Mouse (Mus musculus): Measurements from ENCODE around the gene Ano10. TPM values are rescaled to one million over a fixed set of nuclear protein-coding genes. Genes with fewer than 3 reads are reported as not detected.

Ano10 gene
- total RNA-seq, 2 experiments from 2014 or later = 13.3 to 18.9 TPM

DNA sequence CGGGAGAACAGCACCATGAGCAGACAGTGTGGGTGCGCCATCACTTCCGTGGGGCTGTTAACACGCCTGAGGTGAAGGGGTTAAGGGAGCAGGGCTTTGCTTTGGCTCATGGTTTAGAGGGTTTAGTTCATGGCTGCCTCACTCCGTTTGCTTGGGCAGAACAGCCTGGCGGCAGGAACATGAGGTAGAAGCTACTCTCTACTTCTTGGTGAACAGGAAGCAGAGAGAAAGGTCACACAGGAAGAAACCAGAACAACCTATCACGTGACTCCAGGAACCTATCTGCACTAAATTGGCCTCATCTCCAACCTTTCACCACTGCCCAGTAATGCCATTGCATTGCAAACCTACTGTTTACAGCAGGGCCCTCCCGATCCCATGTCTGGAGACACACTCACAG, 48.3 kb downstream of the Ano10 start:
- no peak for ATAC-seq (replicated peaks; ENCODE audit: poor library complexity)

DNA sequence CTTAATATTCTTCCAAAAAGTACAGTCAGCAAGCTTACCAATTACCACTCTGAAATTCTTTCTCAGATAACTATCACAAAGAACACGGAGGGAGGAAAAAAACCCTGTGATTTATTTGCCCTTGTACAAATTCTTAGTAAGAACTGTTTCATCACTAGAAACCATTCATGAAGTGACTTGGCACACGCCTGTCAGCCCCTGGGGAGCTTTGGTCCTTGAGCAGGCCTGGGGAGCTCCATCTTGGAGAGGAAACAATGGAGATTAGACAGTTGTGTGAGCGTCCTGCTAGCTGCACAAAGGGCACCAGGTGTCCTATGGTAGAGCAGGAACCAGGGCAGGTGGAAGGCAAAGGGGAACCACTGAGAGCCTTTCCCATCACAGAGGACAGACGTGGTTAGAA, 48.8 kb downstream of the Ano10 start:
- no peak for ATAC-seq (replicated peaks; ENCODE audit: poor library complexity)

DNA sequence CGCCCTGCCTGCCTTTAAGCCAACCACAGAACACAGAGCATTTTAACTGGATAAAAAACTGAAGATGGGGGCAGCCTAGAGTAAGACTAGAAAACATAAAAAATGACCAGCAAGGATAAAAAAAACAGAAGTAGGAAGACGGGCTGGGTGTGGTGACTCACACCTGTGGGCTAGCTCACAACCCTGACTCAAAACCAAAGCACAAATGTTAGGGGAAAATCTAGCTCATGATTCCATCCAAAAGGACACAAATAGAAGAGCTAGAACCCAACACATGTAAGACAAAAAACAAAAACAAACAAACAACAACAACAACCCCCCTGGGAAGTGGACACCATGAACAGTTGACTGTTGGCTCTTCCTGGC, 49.4 kb downstream of the Ano10 start:
- ATAC-seq (replicated peaks; ENCODE audit: poor library complexity) = no peak

DNA sequence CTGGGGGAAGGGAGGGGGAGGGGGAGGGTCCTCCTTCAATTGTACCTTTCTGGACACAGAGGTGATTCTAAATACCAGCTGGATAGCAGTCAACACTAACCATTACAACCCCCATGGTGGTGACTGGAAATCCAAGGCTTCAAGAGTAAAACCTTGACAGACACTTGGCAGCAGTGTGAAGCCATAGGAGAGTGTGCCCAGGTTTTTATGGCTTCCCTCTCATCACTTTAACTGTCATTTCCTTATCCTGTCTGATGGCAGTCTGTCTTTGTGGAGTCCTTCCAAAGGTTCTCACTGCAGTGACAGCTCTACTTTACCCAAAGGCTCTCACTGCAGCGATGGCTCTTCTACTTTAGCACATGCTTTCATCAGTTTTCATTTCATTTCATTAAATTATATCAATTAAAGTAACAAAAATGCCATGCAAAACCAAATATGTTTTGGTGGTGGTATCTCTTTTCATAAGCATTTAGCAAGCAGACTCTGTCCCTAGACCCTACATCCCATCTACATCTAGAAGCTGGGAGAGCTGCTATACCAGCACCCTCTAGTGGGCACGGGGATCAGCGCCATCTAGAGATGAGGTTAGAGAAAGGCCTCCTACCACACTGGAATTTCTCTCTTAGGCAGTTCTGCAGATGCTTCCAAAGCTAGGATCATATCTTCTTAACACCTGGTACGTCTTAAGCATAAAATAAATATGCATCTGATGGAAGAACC, 50.0 kb downstream of the Ano10 start:
- peak; percentile 60 for ATAC-seq (replicated peaks; ENCODE audit: poor library complexity)

DNA sequence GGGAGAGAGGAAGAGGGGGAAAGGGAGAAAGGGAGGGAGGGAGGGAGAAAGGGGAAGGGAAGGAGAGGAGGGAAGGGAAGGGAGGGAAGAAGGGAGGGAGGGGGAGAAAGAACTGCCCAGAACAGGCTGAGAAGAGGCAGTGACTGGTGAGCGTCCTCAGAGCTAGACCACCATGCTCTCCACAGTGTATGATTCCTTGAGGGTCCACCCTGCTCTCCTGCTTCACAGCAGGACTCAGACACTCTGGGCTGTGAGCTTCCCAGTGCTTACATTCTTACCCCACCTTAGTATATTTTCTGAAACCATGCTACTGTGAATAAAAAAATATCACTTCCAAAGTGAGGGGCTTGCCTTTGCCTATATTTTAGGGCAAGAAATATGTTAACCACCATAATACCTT, 50.9 kb downstream of the Ano10 start:
- ATAC-seq (replicated peaks; ENCODE audit: poor library complexity) = no peak

DNA sequence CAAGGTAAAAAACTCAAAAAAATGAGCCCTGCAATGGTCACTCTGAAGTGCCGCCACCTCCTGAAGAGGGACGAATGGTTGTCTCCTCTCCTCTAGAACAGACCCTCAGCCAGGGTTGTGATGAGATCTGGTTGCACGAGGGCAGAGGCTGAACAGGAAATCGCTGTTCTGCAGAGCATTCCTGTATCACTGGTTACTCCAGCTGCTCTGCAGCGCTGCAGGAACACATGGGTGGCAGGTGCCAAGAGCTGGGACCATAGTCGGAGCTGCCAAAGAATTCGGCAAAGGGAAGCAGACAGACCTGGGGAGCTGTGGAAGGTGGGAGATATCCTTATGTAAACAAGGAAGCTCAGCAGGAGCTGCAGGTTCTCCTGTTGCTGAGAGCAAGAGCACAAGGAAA, 51.4 kb downstream of the Ano10 start:
- ATAC-seq (replicated peaks; ENCODE audit: poor library complexity) = no peak

DNA sequence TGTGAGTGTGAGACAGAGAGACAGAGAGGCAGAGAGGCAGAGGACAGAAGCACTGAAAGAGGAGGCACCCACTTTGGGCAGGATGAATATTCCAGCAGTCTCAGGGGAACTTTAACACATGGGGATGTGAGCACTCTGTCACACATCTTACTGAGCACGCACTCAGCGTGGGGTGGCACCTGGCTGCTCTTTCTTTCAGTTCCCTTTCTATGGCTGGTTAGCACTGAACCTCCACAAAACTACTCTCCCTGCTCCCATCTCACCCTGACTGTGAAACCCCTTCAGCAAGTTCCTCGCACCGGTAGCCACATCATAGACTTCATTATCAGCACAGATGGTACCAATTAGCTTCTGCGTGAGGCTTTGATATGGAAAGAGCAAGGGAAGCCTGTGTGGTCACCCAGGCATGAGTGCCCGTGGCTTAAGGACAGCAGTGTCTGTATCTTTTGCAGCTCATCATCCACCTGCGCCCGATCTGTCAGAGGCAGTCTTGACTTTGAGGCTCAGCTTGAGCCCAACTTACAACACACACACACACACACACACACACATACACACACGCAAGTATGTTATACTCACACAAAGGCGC, 52.3 kb downstream of the Ano10 start:
- ATAC-seq (replicated peaks; ENCODE audit: poor library complexity) = peak; percentile 59

DNA sequence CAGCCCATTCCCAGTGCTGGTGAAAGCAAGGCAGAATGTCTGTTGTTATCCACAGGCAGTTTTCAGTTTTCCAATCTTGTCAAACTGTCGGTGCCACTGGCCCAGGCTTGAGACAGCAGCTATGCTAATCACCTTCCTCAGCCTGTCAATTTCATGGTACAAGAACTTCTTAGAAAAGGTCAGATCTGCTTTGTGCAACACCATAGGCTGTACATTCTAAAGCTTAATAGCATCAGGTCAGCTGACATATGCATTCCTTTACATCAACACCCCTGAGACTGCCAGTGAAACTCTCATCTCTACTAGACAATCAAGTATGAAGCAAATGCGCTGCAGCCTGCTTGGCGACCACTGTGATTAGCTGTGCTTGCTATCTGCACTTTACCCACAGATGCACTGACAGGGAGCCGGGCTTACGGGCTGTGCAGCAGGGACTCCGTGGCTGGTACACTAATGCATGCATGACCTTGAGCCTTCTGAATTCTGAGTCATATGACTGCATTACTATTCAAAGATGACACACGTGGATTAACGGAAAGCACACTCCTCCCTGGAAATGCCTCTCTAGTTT, 53.5 kb downstream of the Ano10 start:
- no peak for ATAC-seq (replicated peaks; ENCODE audit: poor library complexity)

DNA sequence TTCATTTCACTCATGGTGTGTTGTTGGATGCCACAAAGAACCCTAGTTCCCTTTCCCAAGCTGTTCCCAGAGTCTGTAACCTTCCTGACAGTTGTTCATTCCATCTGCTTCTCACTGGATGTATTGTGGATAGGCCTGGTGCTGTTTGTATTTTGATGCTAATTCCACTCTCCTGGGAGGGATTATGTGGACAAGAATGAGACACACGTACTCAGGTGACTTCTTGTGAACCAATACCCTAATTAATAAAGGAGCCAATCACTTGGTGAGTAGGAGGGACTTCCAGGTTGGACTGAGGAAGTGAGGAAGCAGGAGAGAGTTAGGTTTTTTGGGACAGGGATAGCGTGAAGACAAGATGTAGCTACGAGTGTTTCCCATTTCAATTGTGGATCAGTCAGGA, 59.5 kb downstream of the Ano10 start:
- no peak for ATAC-seq (replicated peaks; ENCODE audit: poor library complexity)

DNA sequence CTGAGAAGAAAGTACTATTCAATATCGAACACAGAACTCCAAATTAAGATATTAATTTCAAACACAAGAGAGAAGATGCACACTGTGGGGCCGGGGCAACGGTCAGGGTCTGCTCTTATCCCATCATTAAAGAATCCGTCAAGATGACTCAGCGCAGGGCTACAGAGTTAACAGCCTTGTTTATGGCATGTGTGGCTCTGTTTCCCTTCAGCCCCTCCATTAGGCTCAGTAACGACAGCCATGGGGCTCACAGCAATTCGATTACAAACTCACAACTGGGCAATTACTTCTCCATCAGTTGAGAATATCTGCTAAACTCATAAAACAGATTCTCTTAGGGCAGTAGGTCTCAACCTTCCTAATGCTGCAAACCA, 60.3 kb downstream of the Ano10 start:
- no peak for ATAC-seq (replicated peaks; ENCODE audit: poor library complexity)

DNA sequence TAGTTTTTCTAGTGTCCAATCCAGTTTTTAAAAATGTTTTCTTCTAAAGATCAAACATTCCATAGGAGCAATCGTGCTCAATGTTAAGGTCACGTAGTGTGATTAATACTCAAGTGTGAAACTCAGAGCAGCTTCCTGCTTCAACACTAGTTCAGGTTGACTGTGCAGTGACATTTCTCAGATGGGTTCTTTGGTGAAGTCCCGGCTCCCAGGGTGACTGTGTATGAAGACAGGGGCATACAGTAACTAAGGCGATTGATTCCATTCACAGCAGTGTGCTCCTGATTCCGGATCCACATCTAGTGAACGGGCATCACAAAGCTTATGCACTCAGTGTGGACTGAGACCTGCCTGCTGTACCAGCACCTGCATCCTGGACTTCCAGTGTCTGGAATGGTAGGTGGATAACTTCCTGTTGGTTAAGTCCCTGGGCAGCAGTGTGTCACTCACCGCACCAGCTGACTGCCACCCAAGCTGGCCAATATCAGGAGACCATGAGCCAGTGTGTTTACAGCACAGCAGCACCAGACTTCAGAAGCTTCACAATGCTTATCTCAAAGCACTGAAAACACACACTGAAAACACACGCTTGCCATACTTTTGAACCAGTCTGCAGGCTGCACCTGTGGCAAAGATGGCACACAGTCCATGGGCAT, 60.8 kb downstream of the Ano10 start:
- peak; percentile 37 for ATAC-seq (replicated peaks; ENCODE audit: poor library complexity)

DNA sequence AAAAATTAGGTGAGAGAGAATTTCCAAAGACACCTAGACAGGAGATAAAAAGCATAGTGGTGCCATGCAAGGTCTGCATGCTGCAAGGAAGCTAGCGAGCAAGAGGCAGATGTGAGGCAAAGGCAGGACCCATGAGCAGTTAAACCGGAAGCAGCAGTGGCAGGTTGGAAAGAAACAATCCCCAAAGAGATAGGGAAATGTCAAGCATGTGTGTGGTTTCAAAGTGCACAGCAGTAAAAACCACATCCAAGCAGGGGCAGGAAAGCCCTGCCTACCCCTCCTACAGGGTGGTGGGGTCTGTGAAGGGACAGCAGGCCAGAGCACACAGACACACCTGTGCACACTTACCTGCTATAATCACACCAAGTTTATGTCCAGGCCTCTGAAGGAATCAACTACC, 61.3 kb downstream of the Ano10 start:
- ATAC-seq (replicated peaks; ENCODE audit: poor library complexity) = peak; percentile 57

DNA sequence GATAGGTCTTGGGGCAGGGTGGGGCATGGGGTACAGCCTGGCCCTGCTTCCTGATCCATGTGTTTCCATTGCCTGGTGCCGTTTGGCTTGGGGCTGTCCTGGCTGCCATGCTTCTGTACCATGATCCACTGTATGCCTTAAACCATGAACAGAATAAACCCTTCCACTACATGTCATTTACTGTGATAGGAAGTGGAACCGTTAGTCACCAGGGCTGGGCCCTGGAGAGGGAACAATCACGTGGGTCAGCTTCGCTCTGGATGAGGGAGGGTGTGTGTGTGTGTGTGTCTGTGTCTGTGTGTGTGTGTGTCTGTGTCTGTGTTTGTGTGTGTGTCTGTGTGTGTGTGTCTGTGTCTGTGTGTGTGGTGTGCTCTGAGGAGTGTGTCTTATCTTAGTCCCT, 63.5 kb downstream of the Ano10 start:
- peak; percentile 54 for ATAC-seq (replicated peaks; ENCODE audit: poor library complexity)

DNA sequence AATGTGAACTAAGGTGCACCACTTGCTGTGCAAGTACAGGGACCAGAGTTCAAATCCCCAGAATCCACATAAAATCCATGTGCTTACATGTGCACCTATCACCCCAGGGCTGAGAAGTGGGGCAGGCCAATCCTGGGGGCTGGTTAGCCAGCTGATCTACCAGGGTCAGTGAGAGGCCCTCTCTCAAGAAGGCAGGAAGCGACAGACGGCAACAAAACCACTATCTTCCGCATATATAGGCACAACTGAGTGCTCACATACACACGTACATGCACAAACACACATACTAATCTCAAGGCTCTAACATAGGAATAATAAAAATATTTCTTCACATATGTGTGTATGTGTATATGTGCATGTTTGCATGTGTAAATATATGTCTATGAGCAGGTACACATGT, 67.8 kb downstream of the Ano10 start:
- no peak for ATAC-seq (replicated peaks; ENCODE audit: poor library complexity)

DNA sequence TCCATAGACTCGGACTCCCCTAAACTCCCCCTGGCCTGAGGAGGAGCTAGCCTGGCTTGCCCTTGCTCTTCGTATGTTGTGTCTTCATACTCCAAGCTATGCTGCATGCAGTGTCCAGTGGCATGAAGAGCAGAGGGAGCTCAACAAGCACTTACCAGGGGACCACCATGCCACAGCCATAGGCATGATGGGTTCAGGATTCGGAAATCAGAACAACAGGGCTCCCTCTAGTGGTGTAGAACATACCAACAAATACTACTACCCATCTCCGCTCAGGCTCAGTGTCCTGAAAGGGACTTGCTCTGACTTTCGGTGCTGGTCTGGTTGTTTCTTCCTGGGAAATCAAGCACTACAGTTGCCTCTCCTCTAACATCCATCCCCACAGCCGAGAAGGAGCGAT, 68.9 kb downstream of the Ano10 start:
- peak; percentile 76 for ATAC-seq (replicated peaks; ENCODE audit: poor library complexity)

DNA sequence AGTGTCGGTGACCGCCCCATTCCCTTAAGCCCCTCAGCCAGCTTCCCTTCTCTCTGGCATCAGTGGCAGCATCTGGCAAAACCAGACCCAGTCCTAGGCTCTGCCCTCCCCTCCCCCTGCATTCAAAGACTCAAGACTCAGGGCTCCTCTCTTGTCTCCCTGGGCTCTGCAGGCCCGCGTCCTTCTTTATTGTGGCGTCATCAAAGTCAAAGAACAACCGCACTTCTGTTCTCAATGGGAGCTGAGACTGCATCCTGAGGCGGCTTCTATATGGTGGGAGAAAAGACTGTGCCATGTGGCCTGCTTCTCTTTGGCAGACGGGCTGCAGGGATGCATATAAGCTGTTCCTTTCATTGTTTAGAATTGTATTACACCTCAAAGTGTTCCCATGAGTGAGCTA, 71.2 kb downstream of the Ano10 start:
- no peak for ATAC-seq (replicated peaks; ENCODE audit: poor library complexity)

DNA sequence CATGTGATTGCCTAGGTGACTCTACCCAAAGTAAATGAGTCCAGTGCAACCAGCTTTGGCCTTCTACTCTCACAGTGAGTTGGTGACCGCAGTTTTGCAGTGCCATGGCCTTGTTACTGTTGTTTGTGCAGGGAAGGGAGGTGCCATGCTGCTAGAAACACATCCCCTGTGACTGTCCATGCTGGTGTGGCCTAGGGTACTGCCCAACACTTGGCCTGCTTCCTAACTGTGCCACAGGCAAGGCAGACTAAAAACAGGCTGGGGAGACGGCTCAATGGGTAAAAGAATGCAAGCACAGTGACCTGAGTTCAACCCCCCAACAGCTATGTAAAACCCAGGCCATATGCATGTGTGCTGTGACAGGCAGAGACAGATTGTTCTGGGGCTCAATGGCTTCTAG, 74.3 kb downstream of the Ano10 start:
- ATAC-seq (replicated peaks; ENCODE audit: poor library complexity) = no peak

DNA sequence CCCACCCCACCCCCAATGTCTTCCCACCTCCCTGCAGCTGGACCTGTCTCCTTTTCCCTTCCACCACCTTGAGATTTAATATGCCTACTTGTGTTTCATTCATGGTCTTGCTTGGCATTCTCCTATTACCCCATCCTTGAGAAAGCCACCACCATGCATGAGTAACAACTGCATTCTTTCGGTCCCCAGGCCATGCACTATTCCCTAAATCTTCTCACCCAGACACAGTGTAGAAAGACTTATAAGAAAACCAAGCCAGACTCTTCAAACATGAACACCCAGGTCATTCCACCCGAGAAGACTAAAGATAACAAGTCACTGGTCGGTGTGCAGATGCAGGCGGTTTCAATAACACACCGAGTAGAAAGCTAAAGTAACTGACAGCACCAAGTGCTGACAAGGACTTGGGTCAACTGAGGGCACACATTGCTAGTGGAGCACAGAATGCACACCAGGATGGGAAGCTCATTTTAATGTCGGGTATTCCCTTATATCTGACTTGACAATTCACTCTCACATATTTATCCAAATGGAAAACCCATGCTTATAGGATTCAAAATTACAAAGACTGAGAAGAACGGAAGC, 77.2 kb downstream of the Ano10 start:
- no peak for ATAC-seq (replicated peaks; ENCODE audit: poor library complexity)

DNA sequence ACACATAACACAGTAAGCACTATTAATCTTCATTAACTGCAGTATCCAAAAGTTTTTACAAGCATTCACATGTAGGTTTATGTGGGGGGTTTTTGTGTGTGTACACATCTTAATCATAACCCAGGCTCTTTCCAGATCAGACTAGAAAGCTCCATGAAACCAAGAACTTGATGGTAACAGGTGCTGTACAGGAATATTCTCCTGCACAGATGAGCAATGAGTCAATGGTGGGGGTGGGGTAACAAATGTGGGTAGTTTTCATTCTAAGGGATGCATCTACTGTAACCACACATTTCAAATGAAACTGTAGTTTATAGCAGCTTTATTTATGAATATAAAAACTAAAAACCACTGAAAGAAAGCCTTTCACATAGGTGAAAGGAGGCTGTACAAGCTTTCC, 79.1 kb downstream of the Ano10 start:
- no peak for ATAC-seq (replicated peaks; ENCODE audit: poor library complexity)

DNA sequence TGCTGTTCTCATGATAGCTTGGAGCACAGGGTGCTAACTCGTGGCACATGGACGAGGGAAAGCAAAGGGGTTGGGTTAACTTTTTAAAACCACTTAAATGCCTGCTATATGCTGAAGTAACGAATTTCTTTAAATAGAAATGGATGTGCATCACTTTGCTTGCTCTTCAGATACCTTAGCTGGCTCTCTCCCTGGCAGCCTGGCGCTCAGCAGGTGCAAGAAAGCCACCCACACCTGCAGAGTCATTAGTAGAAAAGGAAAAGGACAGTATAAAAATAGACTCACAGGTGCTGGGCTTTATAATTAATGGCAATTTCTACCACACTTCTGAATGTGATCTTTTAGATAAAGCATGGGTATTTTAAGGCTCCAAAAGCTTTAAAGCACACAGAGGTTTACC, 85.9 kb downstream of the Ano10 start:
- ATAC-seq (replicated peaks; ENCODE audit: poor library complexity) = no peak

DNA sequence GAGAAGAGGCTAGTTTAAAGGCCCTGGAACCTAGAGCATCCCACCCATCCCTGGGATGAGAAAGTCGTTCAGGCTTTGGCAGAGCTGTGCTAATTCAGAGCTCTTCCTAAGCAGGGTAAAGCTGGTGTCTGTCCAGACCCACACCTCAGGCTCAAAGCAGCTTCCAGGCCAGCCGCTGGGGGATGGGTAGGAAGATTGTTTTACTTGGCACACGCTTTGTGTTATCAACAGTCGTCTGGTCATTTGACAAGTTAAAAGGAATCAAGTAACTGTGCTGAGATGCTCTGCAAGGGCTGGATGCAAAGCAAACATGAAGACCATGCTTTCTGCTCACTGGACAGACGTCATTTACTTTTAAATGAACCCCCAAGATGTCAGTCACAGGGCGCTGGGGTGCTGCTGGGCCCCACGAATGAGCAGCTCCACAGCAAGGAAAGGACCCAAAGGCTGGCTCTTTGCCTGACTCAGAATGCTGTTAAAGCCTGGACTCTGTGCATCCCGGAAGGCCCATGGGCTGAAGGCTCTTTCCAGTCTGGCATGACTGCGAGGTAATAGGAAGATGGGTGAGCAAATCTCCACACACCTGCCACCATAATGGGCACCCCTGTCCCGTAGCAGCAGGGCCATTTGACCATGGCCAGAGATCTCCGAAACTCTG, 88.6 kb downstream of the Ano10 start:
- ATAC-seq (replicated peaks; ENCODE audit: poor library complexity) = no peak
